Mouse (Mus musculus) heart, embryonic 13.5 days (tissue): ENCODE data around the gene Pacsin2. TPM values are rescaled to one million over a fixed set of nuclear protein-coding genes. Genes with fewer than 3 reads are reported as not detected.
A peak's percentile ranks its signal among the peaks of the same experiment; 100 is the strongest.

Experiments
- ATAC-seq: fragments of 200-750 bp; cut with Nextera tagmentation; 2 replicates; pipeline ENCODE4 v1.8.0; 2017; ENCODE audit warnings: moderate TSS enrichment; ENCODE audit not compliant: insufficient number of reproducible peaks, low FRiP score, low TSS enrichment; ENCODE audit errors: extremely low read depth
- H3K27ac ChIP-seq: fragments of 300-500 bp; sonication (generic); replicated peaks from 2 replicates; pipeline ENCODE4 v1.5.1; 2015; ENCODE audit warnings: moderate library complexity, mild to moderate bottlenecking, inconsistent platforms
- H3K27me3 ChIP-seq: fragments of 300-500 bp; sonication (generic); replicated peaks from 2 replicates; pipeline ENCODE4 v1.6.1; 2015; ENCODE audit warnings: mild to moderate bottlenecking, inconsistent platforms
- H3K36me3 ChIP-seq: fragments of 300-500 bp; sonication (generic); 2 replicates; pipeline ENCODE4 v1.6.1; 2015; ENCODE audit warnings: mild to moderate bottlenecking, inconsistent platforms
- H3K4me1 ChIP-seq: fragments of 300-500 bp; sonication (generic); 2 replicates; pipeline ENCODE4 v1.6.1; 2015; ENCODE audit warnings: inconsistent platforms
- H3K4me2 ChIP-seq: fragments of 300-500 bp; sonication (generic); 2 replicates; pipeline ENCODE4 v1.6.1; 2015; ENCODE audit warnings: inconsistent platforms, mild to moderate bottlenecking, moderate library complexity
- H3K4me3 ChIP-seq: fragments of 300-500 bp; sonication (generic); 2 replicates; pipeline ENCODE4 v1.5.1; 2015; ENCODE audit warnings: moderate library complexity, mild to moderate bottlenecking, inconsistent platforms
- H3K9ac ChIP-seq: fragments of 300-500 bp; sonication (generic); 2 replicates; pipeline ENCODE4 v1.6.1; 2015; ENCODE audit warnings: inconsistent platforms, mild to moderate bottlenecking, moderate library complexity
- H3K9me3 ChIP-seq: fragments of 300-500 bp; sonication (generic); 2 replicates; pipeline ENCODE4 v1.6.1; 2016; ENCODE audit warnings: inconsistent platforms
- WGBS: fragments of 180-500 bp; shearing (Covaris S2); methylation state at CpG from one replicate; pipeline ENCODE4 v1.1.7; 2015; ENCODE audit warnings: mixed read lengths; 5-methylcytosine and 5-hydroxymethylcytosine counted together
- polyA plus RNA-seq: library from polyadenylated mRNA; unstranded; fragments of >200 nt; fragmentation: Nextera tagmentation; extraction: Ambion mirVana; gene quantifications from 2 replicates; pipeline ENCODE4 v1.2.1, GENCODE M21; 2015

The Pacsin2 gene
- polyA plus RNA-seq, 1 experiment from 2014 or later, result 56.8 TPM

DNA sequence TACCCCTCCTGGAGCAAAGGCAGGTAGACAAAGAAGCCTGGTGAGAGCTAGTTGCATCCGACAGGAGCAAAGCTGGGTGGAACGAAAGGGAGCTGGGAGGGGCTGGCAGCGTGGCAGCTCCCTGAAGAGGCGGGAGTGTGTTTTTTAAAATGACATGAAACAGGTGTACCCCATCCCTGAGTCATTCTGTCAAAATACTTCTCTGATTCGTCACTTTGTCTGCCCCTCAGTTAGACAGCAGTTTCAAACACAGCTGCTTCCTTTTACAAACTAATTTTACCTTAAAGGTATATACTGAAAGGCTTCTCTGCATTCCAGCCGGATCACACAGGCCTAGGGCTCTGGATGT, 30.1 kb upstream of the Pacsin2 start:
- Histone ChIP-seq H3K27me3 (no peaks in the 10 kb centered on the region), H3K36me3 (peaks cover 88% of the 10 kb centered on the region), H3K9me3 (no peaks in the 10 kb centered on the region), H3K4me3 (no peak overlapping the region), H3K4me1 (peaks cover 20% of the 10 kb centered on the region), H3K4me2 (no peak overlapping the region), H3K27ac (0 out of 2 replicates have a peak overlapping the region, but pooled peaks have one; percentile 15), H3K9ac (no peak overlapping the region)
- 72% methylated on average over 6 of the region's 6 CpGs for WGBS
- no peak for ATAC-seq

DNA sequence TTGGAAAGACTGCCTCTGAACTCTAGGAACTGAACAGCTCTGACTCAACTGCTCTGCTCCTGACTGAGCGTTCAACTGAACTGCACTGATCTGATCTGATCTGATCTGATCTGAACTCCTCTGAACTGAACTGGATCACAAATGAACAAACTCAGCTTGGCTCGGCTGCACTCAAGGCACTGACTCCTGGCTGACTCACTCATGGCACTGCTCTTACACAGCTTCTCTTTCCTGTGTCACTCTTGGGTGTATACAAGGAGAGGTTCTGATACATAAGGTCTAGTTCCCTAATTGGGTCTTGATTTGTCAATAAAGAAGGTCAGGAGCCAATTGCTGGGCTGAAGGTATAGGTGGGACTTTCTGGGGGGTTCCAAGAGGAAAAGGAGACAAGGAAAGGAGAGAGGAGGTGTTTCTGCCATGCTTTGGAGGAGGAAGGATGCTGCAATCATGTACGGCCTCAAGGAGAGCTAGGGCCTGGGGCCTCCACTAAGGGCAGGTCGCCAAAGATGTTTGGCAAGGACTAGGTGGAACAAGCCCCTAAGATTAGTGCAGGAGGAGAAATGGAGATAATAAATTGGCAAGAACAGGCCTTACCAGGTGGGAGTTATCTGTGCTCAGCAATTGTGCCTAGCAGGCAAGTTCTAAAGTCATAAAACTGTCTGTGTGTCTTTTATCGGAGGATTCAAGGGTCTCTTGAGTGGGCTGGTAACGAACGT, 29.6 kb upstream of the Pacsin2 start:
- no peaks in the 10 kb centered on the region for H3K9me3 ChIP-seq
- peaks cover 85% of the 10 kb centered on the region for H3K36me3 ChIP-seq

DNA sequence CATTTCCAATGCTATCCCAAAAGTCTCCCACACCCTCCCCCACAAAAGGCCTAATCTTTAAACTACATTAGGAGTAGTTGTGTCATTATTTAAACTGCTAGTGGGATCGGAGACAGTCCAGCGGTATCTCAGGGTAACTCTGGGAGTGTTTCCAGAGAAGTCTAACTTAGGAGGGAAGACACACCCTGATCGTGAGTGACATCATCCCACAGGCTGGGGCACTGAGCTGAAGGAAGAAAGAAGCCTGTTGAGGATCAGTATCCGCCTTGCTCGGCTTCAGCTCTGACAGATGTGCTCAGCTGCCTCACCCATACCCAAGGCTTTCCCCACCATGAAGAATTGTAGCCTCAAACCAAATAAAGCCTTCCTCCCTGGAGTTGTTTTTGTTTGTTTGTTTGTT, 27.5 kb upstream of the Pacsin2 start:
- no peak for ATAC-seq
- 0 out of 2 replicates have a peak overlapping the region, but pooled peaks have one; percentile 8 for H3K27ac ChIP-seq
- no peak overlapping the region for H3K4me2 ChIP-seq
- WGBS, result 48% methylated on average over 5 of the region's 5 CpGs
- H3K27me3 ChIP-seq, result no peaks in the 10 kb centered on the region
- peaks cover 66% of the 10 kb centered on the region for H3K36me3 ChIP-seq
- H3K4me3 ChIP-seq, result no peak overlapping the region
- no peak overlapping the region for H3K9ac ChIP-seq
- H3K9me3 ChIP-seq, result no peaks in the 10 kb centered on the region
- H3K4me1 ChIP-seq, result peaks cover 37% of the 10 kb centered on the region

More for the DNA sequence above, 29.6 kb upstream of the Pacsin2 start:
- 78% methylated on average over 7 of the region's 7 CpGs for WGBS
- Histone ChIP-seq H3K4me3 (no peak overlapping the region), H3K4me2 (no peak overlapping the region), H3K4me1 (peaks cover 23% of the 10 kb centered on the region), H3K27ac (no peak overlapping the region), H3K27me3 (no peaks in the 10 kb centered on the region), H3K9ac (no peak overlapping the region)
- no peak for ATAC-seq

DNA sequence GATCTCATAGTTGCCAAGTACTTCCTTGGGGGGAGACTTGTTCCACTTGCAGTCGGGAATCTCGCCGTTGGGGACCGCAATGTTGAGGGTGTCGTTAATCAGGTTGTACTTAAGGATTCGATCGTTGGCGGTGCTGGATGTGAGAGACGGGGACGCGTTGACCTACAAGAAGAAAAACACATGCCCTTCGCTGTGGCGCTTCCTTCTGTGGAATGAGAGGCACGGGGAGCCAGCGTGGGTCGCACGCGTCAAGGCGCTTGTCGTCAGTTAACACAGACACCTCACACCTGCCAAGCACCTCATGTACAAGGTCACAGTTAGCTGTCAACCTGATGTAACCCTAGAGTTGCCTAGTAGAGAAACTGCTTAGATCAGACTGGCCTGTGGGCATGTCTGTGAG, 25.1 kb upstream of the Pacsin2 start:
- ATAC-seq, result no peak
- Histone ChIP-seq H3K27me3 (no peaks in the 10 kb centered on the region), H3K36me3 (peaks cover 54% of the 10 kb centered on the region), H3K4me3 (no peak overlapping the region), H3K4me2 (no peak overlapping the region), H3K9me3 (no peaks in the 10 kb centered on the region), H3K4me1 (peaks cover 33% of the 10 kb centered on the region), H3K9ac (no peak overlapping the region), H3K27ac (no peak overlapping the region)
- 47% methylated on average over 20 of the region's 20 CpGs for WGBS

DNA sequence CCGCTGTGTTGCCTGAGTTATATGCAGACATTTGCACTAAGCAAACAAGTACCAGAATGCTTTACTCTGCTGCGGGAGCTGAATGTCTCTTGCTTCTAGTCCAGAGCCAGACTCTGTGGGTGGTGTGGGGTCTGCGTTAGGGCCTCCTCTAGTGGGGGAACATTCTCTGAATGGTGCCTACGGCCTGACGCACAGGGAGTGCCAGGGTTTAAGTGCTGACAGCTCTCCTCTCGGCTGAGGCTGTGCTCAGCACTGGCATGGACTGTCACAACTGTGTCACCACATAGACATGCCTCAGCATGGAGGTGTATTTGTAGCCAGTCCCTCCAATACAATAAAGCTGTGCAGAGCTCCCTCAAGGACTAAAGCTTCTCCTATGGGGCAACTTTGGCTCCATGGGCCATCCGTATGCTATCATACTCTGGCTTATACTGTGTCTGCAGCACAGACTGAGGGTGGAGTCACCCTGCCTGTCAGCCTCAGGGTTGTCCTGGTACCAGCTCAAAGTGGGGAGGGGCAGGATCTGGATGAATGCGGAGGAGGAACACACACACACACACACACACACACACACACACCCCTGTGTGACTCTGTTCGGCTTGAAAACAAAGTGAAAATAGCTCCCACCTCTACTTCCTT, 23.2 kb upstream of the Pacsin2 start:
- peaks cover 49% of the 10 kb centered on the region for H3K36me3 ChIP-seq
- ATAC-seq, result peak; percentile 39; the same call in 1 of the 2 replicates
- peaks cover 29% of the 10 kb centered on the region for H3K4me1 ChIP-seq
- no peaks in the 10 kb centered on the region for H3K27me3 ChIP-seq
- no peak overlapping the region for H3K4me2 ChIP-seq
- H3K27ac ChIP-seq, result peak overlapping the region; percentile 61
- no peaks in the 10 kb centered on the region for H3K9me3 ChIP-seq
- 49% methylated on average over 9 of the region's 9 CpGs for WGBS
- H3K9ac ChIP-seq, result peak overlapping the region; percentile 40; the same call in 1 of the 2 replicates
- no peak overlapping the region for H3K4me3 ChIP-seq

DNA sequence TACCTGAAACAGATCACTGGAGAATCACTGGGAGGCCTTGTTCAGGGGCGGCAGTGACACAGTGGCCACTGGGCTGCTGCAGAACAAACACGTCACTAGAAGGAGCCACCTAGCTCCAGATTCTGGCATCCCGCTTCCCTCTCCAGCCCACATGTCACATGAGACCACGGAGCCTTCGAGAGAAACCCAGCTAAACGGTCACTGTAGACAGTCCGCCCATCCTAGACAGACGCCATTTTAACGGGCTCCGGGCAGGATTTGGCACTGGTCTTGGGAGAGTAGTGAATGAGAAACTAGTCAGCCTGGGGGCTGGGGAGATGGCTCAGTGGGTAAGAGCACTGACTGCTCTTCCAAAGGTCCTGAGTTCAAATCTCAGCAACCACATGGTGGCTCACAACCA, 19.9 kb upstream of the Pacsin2 start:
- H3K27ac ChIP-seq, result no peak overlapping the region
- H3K4me3 ChIP-seq, result no peak overlapping the region
- H3K36me3 ChIP-seq, result peaks cover 22% of the 10 kb centered on the region
- WGBS, result 84% methylated on average over 10 of the region's 10 CpGs
- no peaks in the 10 kb centered on the region for H3K9me3 ChIP-seq
- H3K4me1 ChIP-seq, result peaks cover 18% of the 10 kb centered on the region
- ATAC-seq, result no peak
- H3K4me2 ChIP-seq, result no peak overlapping the region
- H3K9ac ChIP-seq, result no peak overlapping the region
- H3K27me3 ChIP-seq, result no peaks in the 10 kb centered on the region

DNA sequence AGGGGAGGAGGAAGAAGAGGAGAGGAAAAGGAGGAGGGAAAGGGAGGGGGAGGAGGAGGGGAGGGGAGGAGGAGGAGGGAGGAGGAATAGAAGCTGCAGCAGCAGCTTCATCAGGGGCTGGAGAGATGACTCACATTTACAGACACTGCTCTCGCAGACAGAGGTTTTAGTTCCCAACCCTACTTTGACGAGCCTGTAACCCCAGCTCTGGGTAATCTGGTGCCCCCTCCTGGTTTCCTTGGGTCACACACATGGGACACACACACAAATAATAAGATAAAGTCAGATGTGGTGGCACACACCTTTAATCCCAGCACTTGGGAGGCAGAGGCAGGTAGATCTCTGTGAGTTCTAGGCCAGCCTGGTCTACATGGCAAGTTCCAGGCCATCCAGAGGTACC, 19.1 kb upstream of the Pacsin2 start:
- peaks cover 17% of the 10 kb centered on the region for H3K4me1 ChIP-seq
- no peaks in the 10 kb centered on the region for H3K9me3 ChIP-seq
- 49% methylated on average over 2 of the region's 2 CpGs for WGBS
- H3K27ac ChIP-seq, result no peak overlapping the region
- no peaks in the 10 kb centered on the region for H3K27me3 ChIP-seq
- peaks cover 20% of the 10 kb centered on the region for H3K36me3 ChIP-seq
- no peak for ATAC-seq
- no peak overlapping the region for H3K4me3 ChIP-seq
- no peak overlapping the region for H3K9ac ChIP-seq
- H3K4me2 ChIP-seq, result no peak overlapping the region

DNA sequence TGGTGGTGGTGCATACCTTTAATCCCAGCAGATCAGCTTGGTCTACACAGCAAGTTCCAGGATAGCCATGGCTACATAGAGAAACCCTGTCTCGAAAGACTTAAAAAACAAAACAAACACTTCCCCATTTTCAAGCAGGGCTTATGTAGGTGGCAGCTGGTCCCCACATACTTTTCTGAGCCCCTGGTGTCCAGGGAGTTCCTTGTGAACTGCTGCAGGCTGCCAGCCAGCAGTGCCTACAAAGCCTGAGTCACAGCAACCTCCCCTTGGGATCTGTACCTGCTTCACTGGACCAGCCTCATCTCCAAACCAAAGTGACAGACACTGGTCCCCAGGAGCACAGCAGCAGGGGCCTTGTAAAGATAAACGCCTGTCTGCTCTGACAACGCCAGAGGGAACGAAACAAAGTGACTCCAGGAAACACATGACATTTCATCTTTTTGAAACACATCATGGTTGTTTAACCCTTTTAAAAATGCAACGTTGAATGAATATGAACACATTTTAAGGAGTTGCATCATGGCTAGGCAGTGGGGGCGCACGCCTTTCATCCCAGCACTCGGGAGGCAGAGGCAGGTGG, 18.3 kb upstream of the Pacsin2 start:
- no peaks in the 10 kb centered on the region for H3K9me3 ChIP-seq
- peaks cover 10% of the 10 kb centered on the region for H3K4me1 ChIP-seq
- no peak overlapping the region for H3K9ac ChIP-seq
- no peak overlapping the region for H3K4me3 ChIP-seq
- no peaks in the 10 kb centered on the region for H3K27me3 ChIP-seq
- WGBS, result 70% methylated on average over 8 of the region's 8 CpGs
- ATAC-seq, result no peak
- peaks cover 20% of the 10 kb centered on the region for H3K36me3 ChIP-seq
- H3K27ac ChIP-seq, result no peak overlapping the region
- H3K4me2 ChIP-seq, result no peak overlapping the region

DNA sequence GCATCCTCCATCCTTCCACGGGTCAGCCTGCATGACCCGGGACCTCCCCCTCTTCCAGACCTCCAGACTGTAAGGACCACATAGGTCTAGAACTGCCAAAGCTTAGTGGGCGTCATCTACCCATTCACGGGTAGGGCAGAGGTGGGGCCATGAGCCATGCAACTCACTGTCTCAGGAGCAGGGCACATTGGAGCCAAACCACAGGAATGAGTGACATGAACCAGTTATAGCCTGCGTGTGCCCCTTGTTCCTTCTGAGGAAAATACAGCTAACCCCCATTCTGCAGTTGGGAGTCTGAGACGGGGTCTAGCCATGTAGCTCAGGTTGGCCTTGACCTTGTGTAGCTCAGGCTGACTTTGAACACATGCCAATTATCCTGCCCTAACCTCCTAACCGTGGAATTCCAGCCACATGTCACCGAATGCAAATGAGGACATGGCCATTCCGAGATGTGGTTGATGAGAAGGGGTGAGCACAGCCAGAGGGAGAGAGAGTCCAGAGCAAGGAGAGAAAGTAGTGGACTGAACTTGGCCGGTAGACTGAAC, 16.9 kb upstream of the Pacsin2 start:
- ATAC-seq, result no peak
- H3K9ac ChIP-seq, result no peak overlapping the region
- no peak overlapping the region for H3K4me2 ChIP-seq
- H3K4me3 ChIP-seq, result no peak overlapping the region
- H3K27ac ChIP-seq, result no peak overlapping the region
- WGBS, result 61% methylated on average over 10 of the region's 10 CpGs
- H3K36me3 ChIP-seq, result peaks cover 15% of the 10 kb centered on the region
- H3K4me1 ChIP-seq, result peaks cover 10% of the 10 kb centered on the region
- H3K9me3 ChIP-seq, result no peaks in the 10 kb centered on the region
- H3K27me3 ChIP-seq, result no peaks in the 10 kb centered on the region

DNA sequence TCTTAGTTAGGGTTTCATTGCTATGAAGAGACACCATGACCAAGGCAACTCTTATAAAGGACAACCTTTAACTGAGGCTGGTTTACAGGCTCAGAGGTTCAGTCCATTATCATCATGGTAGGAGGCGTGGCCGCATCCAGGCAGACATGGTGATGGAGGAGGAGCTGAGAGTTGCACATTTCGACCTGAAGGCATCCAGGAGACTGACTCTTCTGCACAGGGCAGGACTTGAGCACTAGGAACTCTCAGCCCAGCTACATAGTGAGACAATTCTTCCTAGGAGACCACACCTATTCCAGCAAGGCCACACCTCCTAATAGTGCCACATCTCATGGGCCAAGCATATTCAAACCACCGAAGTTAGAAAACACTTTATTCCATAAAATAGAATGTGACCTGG, 15.4 kb upstream of the Pacsin2 start:
- Histone ChIP-seq H3K27ac (no peak overlapping the region), H3K4me1 (peaks cover 14% of the 10 kb centered on the region), H3K4me2 (no peak overlapping the region), H3K4me3 (no peak overlapping the region), H3K27me3 (no peaks in the 10 kb centered on the region), H3K9me3 (no peaks in the 10 kb centered on the region), H3K9ac (no peak overlapping the region), H3K36me3 (peaks cover 9% of the 10 kb centered on the region)
- 79% methylated on average over 4 of the region's 4 CpGs for WGBS
- ATAC-seq, result no peak

DNA sequence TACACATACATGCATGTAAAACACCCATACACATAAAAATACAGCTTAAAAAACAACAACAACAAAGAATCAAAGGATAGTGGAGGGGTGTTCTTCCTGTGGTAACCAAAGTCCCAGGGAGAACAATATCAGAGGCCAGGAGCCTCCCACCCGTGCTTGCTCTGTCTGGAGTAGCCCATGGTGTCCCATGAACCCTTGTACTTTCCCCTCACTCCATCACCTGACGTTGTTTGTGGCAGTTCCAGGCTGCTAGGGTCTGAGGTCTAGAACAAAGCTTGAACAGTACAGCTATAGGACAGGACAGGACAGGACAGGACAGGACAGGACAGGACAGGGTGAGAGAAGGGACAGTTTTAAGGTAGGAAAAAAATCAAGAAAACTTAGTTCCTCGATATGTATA, 13.7 kb upstream of the Pacsin2 start:
- H3K4me1 ChIP-seq, result peaks cover 27% of the 10 kb centered on the region
- no peak overlapping the region for H3K9ac ChIP-seq
- H3K4me3 ChIP-seq, result no peak overlapping the region
- H3K27ac ChIP-seq, result no peak overlapping the region
- no peaks in the 10 kb centered on the region for H3K9me3 ChIP-seq
- H3K4me2 ChIP-seq, result no peak overlapping the region
- 59% methylated on average over 3 of the region's 3 CpGs for WGBS
- no peaks in the 10 kb centered on the region for H3K27me3 ChIP-seq
- H3K36me3 ChIP-seq, result no peaks in the 10 kb centered on the region
- no peak for ATAC-seq
